Mouse (Mus musculus): ENCODE results near the gene Lcmt2. TPM values are rescaled to one million over a fixed set of nuclear protein-coding genes. Genes with fewer than 3 reads are reported as not detected.

Lcmt2 gene
- 19.3 and 21.8 TPM in 2 replicates for polyA plus RNA-seq (2015; fragmentation: Nextera tagmentation; extraction: Ambion mirVana)

- TF ChIP-seq CTCF (IDR thresholded peaks at IDR 0.05): no peak
- Histone ChIP-seq H3K27ac (ENCODE audit: low read length) (peak within 1 kb of the TSS; percentile 96), H3K27me3 (replicated peaks; ENCODE audit: insufficient read depth, low read length) (no peaks in the 10 kb centered on the region), H3K36me3 (ENCODE audit: insufficient read depth, low read length) (peaks cover 9% of the 10 kb centered on the region; the same call in 1 of the 2 replicates), H3K4me1 (ENCODE audit: insufficient read depth, low read depth, low read length) (peaks cover 19% of the 10 kb centered on the region), H3K4me2 (replicated peaks; ENCODE audit: low read depth, low read length) (peak within 1 kb of the TSS; percentile 92), H3K9me3 (ENCODE audit: low read length) (no peaks in the 10 kb centered on the region), H3K4me3 (ENCODE audit: low read depth, low read length) (peak within 1 kb of the TSS; percentile 55), H3K9ac (replicated peaks; ENCODE audit: low read depth) (peak within 1 kb of the TSS; percentile 70)
- under 1% methylated on average over 85 of the region's 87 CpGs for WGBS
- DNase-seq (ENCODE audit: low spot score): peak; percentile 95
- peak; percentile 95 for ATAC-seq
Observed at GRCm38 (mm10) chr2:121140018-121140882, at the start of gene Lcmt2, which contains the start of gene Adal. Lcmt2 (minus strand) TSS chr2:121140653. Adal (plus strand) TSS chr2:121140428.

- DNase-seq (ENCODE audit: low spot score) (no peak), ATAC-seq (no peak)
- Histone ChIP-seq H3K4me2 (replicated peaks; ENCODE audit: low read depth, low read length) (no peak overlapping the region), H3K9ac (replicated peaks; ENCODE audit: low read depth) (no peak overlapping the region), H3K36me3 (ENCODE audit: insufficient read depth, low read length) (peaks cover 51% of the 10 kb centered on the region), H3K9me3 (ENCODE audit: low read length) (no peaks in the 10 kb centered on the region), H3K4me1 (ENCODE audit: insufficient read depth, low read depth, low read length) (no peaks in the 10 kb centered on the region), H3K4me3 (ENCODE audit: low read depth, low read length) (no peak overlapping the region), H3K27ac (ENCODE audit: low read length) (no peak overlapping the region), H3K27me3 (replicated peaks; ENCODE audit: insufficient read depth, low read length) (no peaks in the 10 kb centered on the region)
- WGBS: 83% methylated on average over 1 of the region's 1 CpGs
- no peak for TF ChIP-seq EP300 (IDR thresholded peaks at IDR 0.05)
- peak; percentile 45 for TF ChIP-seq CTCF (IDR thresholded peaks at IDR 0.05)
Observed at GRCm38 (mm10) chr2:121188530-121188929, 48.1 kb upstream of the Lcmt2 start.

GRCm38 (mm10) chr2:121184142-121184541 lies 43.7 kb upstream of the Lcmt2 start:
- DNase-seq (ENCODE audit: low spot score): no peak
- no peak for ATAC-seq
- Histone ChIP-seq H3K4me3 (ENCODE audit: low read depth, low read length) (no peak overlapping the region), H3K4me2 (replicated peaks; ENCODE audit: low read depth, low read length) (no peak overlapping the region), H3K36me3 (ENCODE audit: insufficient read depth, low read length) (peaks cover 34% of the 10 kb centered on the region), H3K9me3 (ENCODE audit: low read length) (no peaks in the 10 kb centered on the region), H3K27me3 (replicated peaks; ENCODE audit: insufficient read depth, low read length) (no peaks in the 10 kb centered on the region), H3K9ac (replicated peaks; ENCODE audit: low read depth) (no peak overlapping the region), H3K27ac (ENCODE audit: low read length) (no peak overlapping the region), H3K4me1 (ENCODE audit: insufficient read depth, low read depth, low read length) (no peaks in the 10 kb centered on the region)
- WGBS: 95% methylated on average over 7 of the region's 7 CpGs
- TF ChIP-seq EP300 (IDR thresholded peaks at IDR 0.05): no peak
- TF ChIP-seq CTCF (IDR thresholded peaks at IDR 0.05): no peak

- no peak overlapping the region for H3K4me3 ChIP-seq (ENCODE audit: low read depth, low read length)
- no peaks in the 10 kb centered on the region for H3K27me3 ChIP-seq (replicated peaks; ENCODE audit: insufficient read depth, low read length)
- no peak for TF ChIP-seq CTCF (IDR thresholded peaks at IDR 0.05)
- TF ChIP-seq EP300 (IDR thresholded peaks at IDR 0.05): no peak
- H3K9ac ChIP-seq (replicated peaks; ENCODE audit: low read depth): no peak overlapping the region
- 79% methylated on average over 5 of the region's 5 CpGs for WGBS
- H3K36me3 ChIP-seq (ENCODE audit: insufficient read depth, low read length): peaks cover 27% of the 10 kb centered on the region
- no peak for ATAC-seq
- DNase-seq (ENCODE audit: low spot score): no peak
- H3K4me2 ChIP-seq (replicated peaks; ENCODE audit: low read depth, low read length): no peak overlapping the region
- no peaks in the 10 kb centered on the region for H3K4me1 ChIP-seq (ENCODE audit: insufficient read depth, low read depth, low read length)
- H3K27ac ChIP-seq (ENCODE audit: low read length): no peak overlapping the region
- no peaks in the 10 kb centered on the region for H3K9me3 ChIP-seq (ENCODE audit: low read length)
Observed at GRCm38 (mm10) chr2:121183431-121183830, 43.0 kb upstream of the Lcmt2 start.

DNA sequence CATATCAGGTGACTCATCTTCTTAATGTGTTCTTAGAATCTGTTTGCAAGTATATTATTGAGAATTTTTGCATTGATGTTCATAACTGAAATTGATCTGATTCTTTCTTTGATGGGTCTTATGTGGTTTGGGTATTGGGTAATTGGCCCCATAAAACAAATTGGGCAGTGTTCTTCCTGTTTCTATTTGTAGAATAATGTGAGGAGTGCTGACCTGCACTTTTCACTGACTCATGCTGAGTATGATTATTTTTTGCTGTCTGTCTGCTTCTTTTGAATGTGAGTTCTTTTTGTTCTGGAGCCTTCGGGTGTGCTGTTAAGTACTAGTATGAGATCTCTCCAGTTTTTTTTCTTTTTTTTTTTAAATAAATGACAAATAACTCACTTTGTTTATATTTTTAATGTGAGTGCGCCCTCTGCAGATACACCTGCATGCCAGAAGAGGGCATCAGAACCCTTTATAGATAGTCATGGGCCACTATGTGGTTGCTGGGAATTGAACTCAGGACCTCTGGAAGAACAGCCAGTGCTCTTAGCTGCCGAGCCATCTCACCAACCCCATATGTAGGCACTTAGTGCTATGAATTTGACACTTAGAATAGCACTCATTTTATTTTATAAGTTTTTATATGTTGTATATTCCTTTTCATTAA lies 38.5 kb upstream of the Lcmt2 start:
- ATAC-seq (no peak), DNase-seq (ENCODE audit: low spot score) (no peak)
- Histone ChIP-seq H3K27me3 (replicated peaks; ENCODE audit: insufficient read depth, low read length) (no peaks in the 10 kb centered on the region), H3K9ac (replicated peaks; ENCODE audit: low read depth) (no peak overlapping the region), H3K9me3 (ENCODE audit: low read length) (no peaks in the 10 kb centered on the region), H3K4me1 (ENCODE audit: insufficient read depth, low read depth, low read length) (no peaks in the 10 kb centered on the region), H3K4me2 (replicated peaks; ENCODE audit: low read depth, low read length) (no peak overlapping the region), H3K36me3 (ENCODE audit: insufficient read depth, low read length) (peaks cover 10% of the 10 kb centered on the region), H3K27ac (ENCODE audit: low read length) (no peak overlapping the region), H3K4me3 (ENCODE audit: low read depth, low read length) (no peak overlapping the region)
- TF ChIP-seq CTCF (IDR thresholded peaks at IDR 0.05): peak; percentile 31
- no peak for TF ChIP-seq EP300 (IDR thresholded peaks at IDR 0.05)
- 91% methylated on average over 3 of the region's 3 CpGs for WGBS

DNA sequence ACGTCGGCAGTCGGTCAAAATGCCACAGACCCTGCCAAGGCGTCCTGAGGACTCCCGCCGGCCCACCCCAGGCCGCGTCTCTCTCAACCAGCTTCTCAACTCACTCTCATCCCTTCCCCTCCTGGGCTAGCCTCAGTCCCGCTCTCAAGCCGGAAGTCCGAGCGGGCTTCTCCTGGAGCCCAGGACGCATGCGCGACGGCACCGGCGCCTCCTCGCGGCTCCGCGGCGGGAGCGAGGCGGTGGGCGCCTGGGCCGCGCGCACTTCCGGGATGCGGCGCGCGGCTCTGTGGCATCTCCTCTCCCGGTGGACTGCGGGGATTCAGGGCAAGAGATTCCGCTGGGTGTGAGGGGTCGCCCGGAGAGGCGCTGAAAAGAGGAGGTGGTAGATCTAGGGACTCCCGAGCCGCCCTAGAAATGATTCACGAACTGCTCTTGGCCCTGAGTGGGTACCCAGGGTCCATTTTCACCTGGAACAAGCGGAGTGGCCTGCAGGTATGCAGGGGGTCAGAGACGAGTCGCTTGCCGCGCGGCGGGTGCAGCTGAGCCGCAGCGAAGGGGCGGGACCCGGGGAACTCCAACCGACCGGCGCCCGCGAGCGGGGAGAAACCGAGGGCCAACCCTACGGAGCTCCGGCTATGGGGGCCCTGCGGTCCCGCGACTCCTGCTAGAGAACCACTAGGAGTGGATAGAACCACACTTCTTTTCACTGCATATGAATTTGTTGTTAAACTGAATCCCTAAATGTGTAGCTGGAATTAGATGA lies 30.7 kb upstream of the Lcmt2 start, which contains the start of gene Zscan29:
TSS of gene Zscan29 (minus strand) at position 146 of the 763 bp plus-strand sequence.
- Histone ChIP-seq H3K4me3 (ENCODE audit: low read depth, low read length) (peak within 1 kb of the TSS; percentile 89), H3K9me3 (ENCODE audit: low read length) (no peaks in the 10 kb centered on the region), H3K36me3 (ENCODE audit: insufficient read depth, low read length) (peaks cover 5% of the 10 kb centered on the region; the same call in 1 of the 2 replicates), H3K4me2 (replicated peaks; ENCODE audit: low read depth, low read length) (peak within 1 kb of the TSS; percentile 86), H3K27me3 (replicated peaks; ENCODE audit: insufficient read depth, low read length) (no peaks in the 10 kb centered on the region), H3K9ac (replicated peaks; ENCODE audit: low read depth) (peak within 1 kb of the TSS; percentile 71), H3K4me1 (ENCODE audit: insufficient read depth, low read depth, low read length) (peaks cover 10% of the 10 kb centered on the region), H3K27ac (ENCODE audit: low read length) (peak within 1 kb of the TSS; percentile 91)
- ATAC-seq (peak; percentile 97), DNase-seq (ENCODE audit: low spot score) (peak; percentile 97)
- TF ChIP-seq EP300 (IDR thresholded peaks at IDR 0.05) (no peak), CTCF (IDR thresholded peaks at IDR 0.05) (peak; percentile 51)
- under 1% methylated on average over 54 of the region's 66 CpGs for WGBS

Data from lung, postnatal 0 days (tissue).